Comparison of ENCODE assay signal across 20 mouse cellular contexts in genomic region chr4:33555966-33556365, GRCm38 (mm10).
DNase-seq lines count a peak whose midpoint lies in the region; ATAC-seq and TF ChIP-seq lines count a peak whose summit lies in the region.
"Had no signal": no experiment of that assay in that cellular context is flagged by ENCODE, and none has a peak within 500 bp of the region (broad histone marks: within the 10 kb centered on the region; RNA-seq: fewer than 3 reads in every experiment).

No protein-coding gene starts in this region.

- no peak for ATAC-seq in hindbrain, embryonic 11.5 days (ENCODE audit: low FRiP score)
- ATAC-seq in common myeloid progenitor, adult 5-6 weeks (replicated peaks; ENCODE audit: low read depth, poor library complexity, severe bottlenecking): 0 out of 2 replicates have a peak, but pooled peaks have one; percentile 20
- no peak for ATAC-seq in forebrain, embryonic 14.5 days
- no peak for ATAC-seq in hindbrain, postnatal 0 days
- ATAC-seq in heart, embryonic 11.5 days (replicated peaks; ENCODE audit: insufficient number of reproducible peaks, low FRiP score, low TSS enrichment): no peak
- ATAC-seq: intestine, embryonic 15.5 days; Patski had no signal

- H3K4me3 ChIP-seq in hindbrain, embryonic 11.5 days (ENCODE audit: low read depth, low read length): no peak overlapping the region
- no peak overlapping the region for H3K4me3 ChIP-seq in hindbrain, embryonic 10.5 days
- H3K4me3 ChIP-seq in forebrain, embryonic 14.5 days (ENCODE audit: low read depth, low read length): no peak overlapping the region
- H3K4me3 ChIP-seq in hindbrain, postnatal 0 days (ENCODE audit: low read length): no peak overlapping the region
- no peak overlapping the region for H3K4me3 ChIP-seq in heart, embryonic 11.5 days (ENCODE audit: low read depth, low read length)
- H3K4me3 ChIP-seq: intestine, embryonic 15.5 days; liver, embryonic 15.5 days had no signal

- peaks cover 4% of the 10 kb centered on the region; the same call in 1 of the 2 replicates for H3K27me3 ChIP-seq in hindbrain, embryonic 11.5 days (ENCODE audit: control insufficient read depth, insufficient read depth, low read length)
- H3K27me3 ChIP-seq in hindbrain, embryonic 10.5 days (ENCODE audit: insufficient read depth, poor library complexity, severe bottlenecking): peaks cover 19% of the 10 kb centered on the region
- H3K27me3 ChIP-seq in forebrain, embryonic 14.5 days (replicated peaks; ENCODE audit: control insufficient read depth, insufficient read depth, low read length): no peaks in the 10 kb centered on the region
- H3K27me3 ChIP-seq in hindbrain, postnatal 0 days (ENCODE audit: insufficient read depth, low read length): no peaks in the 10 kb centered on the region
- peaks cover 4% of the 10 kb centered on the region; the same call in 1 of the 2 replicates for H3K27me3 ChIP-seq in heart, embryonic 11.5 days (ENCODE audit: control insufficient read depth, insufficient read depth, low read length)
- H3K27me3 ChIP-seq: intestine, embryonic 15.5 days; Patski had no signal

- H3K36me3 ChIP-seq in hindbrain, embryonic 11.5 days (ENCODE audit: control insufficient read depth, insufficient read depth, low read length): no peaks in the 10 kb centered on the region
- no peaks in the 10 kb centered on the region for H3K36me3 ChIP-seq in hindbrain, embryonic 10.5 days
- H3K36me3 ChIP-seq in forebrain, embryonic 14.5 days (ENCODE audit: control insufficient read depth, insufficient read depth, low read length): no peaks in the 10 kb centered on the region
- no peaks in the 10 kb centered on the region for H3K36me3 ChIP-seq in hindbrain, postnatal 0 days (ENCODE audit: insufficient read depth, low read length)
- H3K36me3 ChIP-seq in heart, embryonic 11.5 days (ENCODE audit: control insufficient read depth, insufficient read depth, low read length): no peaks in the 10 kb centered on the region
- H3K36me3 ChIP-seq: intestine, embryonic 15.5 days; liver, embryonic 15.5 days; midbrain, embryonic 10.5 days had no signal

- peak; percentile 20 for DNase-seq in hindbrain, embryonic 11.5 days (ENCODE audit: low spot score)
- no peak for DNase-seq in hindbrain, embryonic 10.5 days (ENCODE audit: low spot score)
- no peak for DNase-seq in forebrain, embryonic 14.5 days (ENCODE audit: low spot score)
- no peak for DNase-seq in hindbrain, postnatal 0 days (ENCODE audit: low spot score)
- DNase-seq in left cerebral cortex, adult 11 months (ENCODE audit: low spot score): no peak
- no peak for DNase-seq in urinary bladder, postnatal 4 days (ENCODE audit: low spot score in 2 of 2)
- DNase-seq: adrenal gland, postnatal 36 days; embryo, embryonic 11 days; gastrocnemius, adult 2 months; heart, postnatal 10 days; left cerebral cortex, postnatal 4 days; lung, postnatal 14 days; right cerebral cortex, postnatal 4 days; thymus, adult 2 months had no signal

- 29% methylated on average over 12 of the region's 12 CpGs for WGBS in hindbrain, embryonic 11.5 days
- 38% methylated on average over 12 of the region's 12 CpGs for WGBS in hindbrain, embryonic 10.5 days
- WGBS in forebrain, embryonic 14.5 days: 7% methylated on average over 12 of the region's 12 CpGs
- 17% methylated on average over 12 of the region's 12 CpGs for whole genome bisulfite sequencing in hindbrain, postnatal 0 days
- 54% methylated on average over 12 of the region's 12 CpGs for WGBS in heart, embryonic 11.5 days (ENCODE audit: insufficient replicate concordance)

- no peak overlapping the region for H3K27ac ChIP-seq in hindbrain, embryonic 11.5 days (ENCODE audit: low read depth, low read length)
- no peak overlapping the region for H3K27ac ChIP-seq in hindbrain, embryonic 10.5 days
- no peak overlapping the region for H3K27ac ChIP-seq in forebrain, embryonic 14.5 days (ENCODE audit: low read depth, low read length)
- H3K27ac ChIP-seq in hindbrain, postnatal 0 days: no peak overlapping the region
- H3K27ac ChIP-seq in heart, embryonic 11.5 days (ENCODE audit: low read depth, low read length): no peak overlapping the region
- H3K27ac ChIP-seq: gastrocnemius, adult 2 months; intestine, embryonic 15.5 days; liver, embryonic 15.5 days had no signal

- no peaks in the 10 kb centered on the region for H3K9me3 ChIP-seq in hindbrain, embryonic 11.5 days (ENCODE audit: control insufficient read depth, low read length)
- no peaks in the 10 kb centered on the region for H3K9me3 ChIP-seq in hindbrain, embryonic 10.5 days
- H3K9me3 ChIP-seq in forebrain, embryonic 14.5 days (replicated peaks; ENCODE audit: control insufficient read depth, low read length): no peaks in the 10 kb centered on the region
- H3K9me3 ChIP-seq in hindbrain, postnatal 0 days (ENCODE audit: low read length): no peaks in the 10 kb centered on the region; the same call in 1 of the 2 replicates
- H3K9me3 ChIP-seq in heart, embryonic 11.5 days (replicated peaks; ENCODE audit: control insufficient read depth, low read length): no peaks in the 10 kb centered on the region
- H3K9me3 ChIP-seq: intestine, embryonic 15.5 days; liver, embryonic 15.5 days; midbrain, embryonic 10.5 days had no signal

- no peak overlapping the region; the same call in 1 of the 2 replicates for H3K4me2 ChIP-seq in hindbrain, embryonic 11.5 days (replicated peaks; ENCODE audit: low read depth, low read length)
- peak overlapping the region; percentile 28; the same call in 1 of the 2 replicates for H3K4me2 ChIP-seq in forebrain, embryonic 14.5 days (ENCODE audit: low read length)
- 0 out of 2 replicates have a peak overlapping the region, but pooled peaks have one; percentile 8 for H3K4me2 ChIP-seq in hindbrain, postnatal 0 days (ENCODE audit: low read depth, low read length)
- no peak overlapping the region for H3K4me2 ChIP-seq in heart, embryonic 11.5 days
- H3K4me2 ChIP-seq: intestine, embryonic 15.5 days; liver, embryonic 15.5 days had no signal

- H3K9ac ChIP-seq in hindbrain, embryonic 11.5 days (ENCODE audit: low read depth, low read length): no peak overlapping the region
- no peak overlapping the region for H3K9ac ChIP-seq in forebrain, embryonic 14.5 days (ENCODE audit: low read length)
- H3K9ac ChIP-seq in hindbrain, postnatal 0 days (replicated peaks; ENCODE audit: low read length): no peak overlapping the region
- H3K9ac ChIP-seq in heart, embryonic 11.5 days (ENCODE audit: low read depth, low read length): no peak overlapping the region
- H3K9ac ChIP-seq: intestine, embryonic 15.5 days; liver, embryonic 15.5 days had no signal

- peaks cover 8% of the 10 kb centered on the region for H3K4me1 ChIP-seq in hindbrain, embryonic 11.5 days (replicated peaks; ENCODE audit: control insufficient read depth, insufficient read depth, low read length)
- peaks cover 21% of the 10 kb centered on the region for H3K4me1 ChIP-seq in hindbrain, embryonic 10.5 days (replicated peaks)
- peaks cover 28% of the 10 kb centered on the region for H3K4me1 ChIP-seq in forebrain, embryonic 14.5 days (ENCODE audit: control insufficient read depth, insufficient read depth, low read length)
- peaks cover 10% of the 10 kb centered on the region; the same call in 1 of the 2 replicates for H3K4me1 ChIP-seq in hindbrain, postnatal 0 days (ENCODE audit: insufficient read depth, low read length)
- no peaks in the 10 kb centered on the region for H3K4me1 ChIP-seq in heart, embryonic 11.5 days (ENCODE audit: control insufficient read depth, insufficient read depth, low read length)
- H3K4me1 ChIP-seq: liver, embryonic 15.5 days had no signal

- no peak for TF ChIP-seq CTCF in hindbrain, postnatal 0 days (IDR thresholded peaks at IDR 0.05; ENCODE audit: low read depth)

Comparison
In these comparisons a context has a peak if more than half of its experiments do, and no peak if none do; other contexts are left out.
1. H3K4me2 ChIP-seq: peak in forebrain, embryonic 14.5 days (single experiment) and hindbrain, postnatal 0 days (single experiment); none in hindbrain, embryonic 11.5 days (single experiment) and heart, embryonic 11.5 days (single experiment).